Mouse (Mus musculus) G1E (cell line): ENCODE results near the gene Kif7. TPM values are rescaled to one million over a fixed set of nuclear protein-coding genes. Genes with fewer than 3 reads are reported as not detected.

Experiments
- ATAC-seq: 2 replicates; pipeline ENCODE4 v1.8.0; 2016; ENCODE audit warnings: mild to moderate bottlenecking; ENCODE audit not compliant: insufficient number of reproducible peaks, poor library complexity, low FRiP score, severe bottlenecking; ENCODE audit errors: extremely low read depth
- DNase-seq: peaks from one replicate; pipeline ENCODE4 v3.0.0; 2012; ENCODE audit warnings: low spot score
- H3K27me3 ChIP-seq: 2 replicates; pipeline ENCODE4 v1.6.1; 2012; ENCODE audit warnings: mild to moderate bottlenecking, low read length, inconsistent platforms; ENCODE audit not compliant: insufficient read depth
- H3K36me3 ChIP-seq: replicated peaks from 2 replicates; pipeline ENCODE3; 2012; ENCODE audit warnings: mild to moderate bottlenecking, inconsistent platforms
- H3K4me1 ChIP-seq: 2 replicates; pipeline ENCODE4 v1.6.1; 2012; ENCODE audit warnings: low read depth, low read length, inconsistent platforms, mixed read lengths; ENCODE audit not compliant: insufficient read depth
- H3K4me3 ChIP-seq: 2 replicates; pipeline ENCODE4 v1.5.1; 2012; ENCODE audit warnings: low read depth, mild to moderate bottlenecking, inconsistent platforms, low read length, moderate library complexity, mixed read lengths
- H3K9me3 ChIP-seq: replicated peaks from 2 replicates; pipeline ENCODE4 v1.6.1; 2012; ENCODE audit warnings: inconsistent platforms
- CTCF ChIP-seq: IDR thresholded peaks from 2 replicates; pipeline ENCODE4 v1.5.1; 2012; ENCODE audit warnings: low read depth, low read length, inconsistent platforms, mixed read lengths
- GATA1 ChIP-seq: IDR thresholded peaks from 2 replicates; pipeline ENCODE4 v1.6.1; 2012; ENCODE audit warnings: borderline replicate concordance, low read length, inconsistent platforms, mixed read lengths
- GATA2 ChIP-seq: IDR thresholded peaks from 2 replicates; pipeline ENCODE4 v1.6.1; 2012; ENCODE audit warnings: low read depth, low read length, inconsistent platforms, borderline replicate concordance
- POLR2AphosphoS5 ChIP-seq: IDR thresholded peaks from 2 replicates; pipeline ENCODE4 v1.6.1; 2012; ENCODE audit warnings: low read depth, low read length, inconsistent platforms; ENCODE audit not compliant: insufficient replicate concordance
- TAL1 ChIP-seq: conservative IDR thresholded peaks from 2 replicates; pipeline ENCODE4 v1.6.1; 2012; ENCODE audit warnings: low read depth, low read length, inconsistent platforms, mixed read lengths
- polyA plus RNA-seq: library from polyadenylated mRNA; stranded (reverse); fragments of >175 nt; gene quantifications from 2 replicates; pipeline ENCODE4 v1.2.3, GENCODE M21; 2012
- total RNA-seq, 2 experiments: library from RNA; stranded (forward) in 1 of 2; stranded (reverse) in 1 of 2; fragments of 200-1000 nt in 1 of 2; fragments of >200 nt in 1 of 2; fragmentation: Nextera tagmentation in 1 of 2; gene quantifications; 2 replicates each; pipeline ENCODE4 v1.2.3; 2014 to 2017

Gene Kif7
- total and polyA plus RNA-seq, 3 experiments: 2.6 to 17.6 (median 4.2) TPM

DNA sequence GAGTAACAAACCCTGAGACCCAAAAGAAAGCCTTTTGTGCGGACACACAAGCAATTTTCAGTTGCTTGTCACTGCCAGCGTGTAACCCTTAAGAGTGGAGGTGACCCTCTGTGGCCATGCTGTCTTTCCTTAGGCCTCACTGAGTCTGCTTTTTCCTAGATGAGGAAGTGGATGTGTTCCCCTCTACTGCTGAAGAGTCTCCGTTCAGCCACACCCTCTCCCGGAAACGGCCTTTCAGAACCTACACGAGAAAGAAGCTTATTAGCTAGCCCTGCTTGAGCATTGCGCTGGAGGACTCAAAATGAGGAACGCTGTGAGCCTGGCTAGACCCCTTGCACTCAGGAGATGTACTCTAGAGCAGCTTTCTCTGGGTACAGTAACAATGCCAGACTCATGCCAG is 19.0 kb downstream of the Kif7 start:
- no peak for DNase-seq
- Histone ChIP-seq H3K27me3 (no peaks in the 10 kb centered on the region), H3K4me3 (no peak overlapping the region), H3K36me3 (peaks cover 100% of the 10 kb centered on the region), H3K9me3 (no peaks in the 10 kb centered on the region), H3K4me1 (peaks cover 14% of the 10 kb centered on the region; the same call in 1 of the 2 replicates)
- no peak for TF ChIP-seq GATA2
- ATAC-seq: no peak

DNA sequence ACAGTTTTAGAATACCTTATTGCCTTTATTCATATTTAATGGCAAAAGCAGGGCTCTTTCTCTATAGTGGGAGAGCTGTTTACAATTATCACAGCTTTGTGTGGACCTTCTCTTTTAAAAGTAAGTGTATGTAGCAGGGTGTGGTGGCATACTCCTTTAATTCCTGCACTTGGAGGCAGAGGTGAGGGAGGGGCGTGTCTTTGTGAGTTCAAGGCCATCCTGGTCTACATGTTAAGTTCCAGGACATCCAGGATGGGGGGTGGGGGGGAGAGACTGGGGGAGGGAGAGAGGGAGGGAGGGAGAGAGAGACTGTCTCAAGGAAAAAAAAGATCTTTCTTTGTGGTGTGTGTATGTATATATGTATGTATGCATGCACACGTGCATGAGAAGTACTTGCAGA is 35.3 kb downstream of the Kif7 start:
- H3K4me3 ChIP-seq: no peak overlapping the region
- no peaks in the 10 kb centered on the region for H3K9me3 ChIP-seq
- H3K4me1 ChIP-seq: no peaks in the 10 kb centered on the region
- H3K36me3 ChIP-seq: peaks cover 97% of the 10 kb centered on the region
- H3K27me3 ChIP-seq: no peaks in the 10 kb centered on the region
- TF ChIP-seq GATA2: no peak
- TF ChIP-seq GATA1: no peak
- no peak for TF ChIP-seq TAL1
- TF ChIP-seq POLR2AphosphoS5: no peak
- TF ChIP-seq CTCF: no peak
- DNase-seq: no peak
- no peak for ATAC-seq

DNA sequence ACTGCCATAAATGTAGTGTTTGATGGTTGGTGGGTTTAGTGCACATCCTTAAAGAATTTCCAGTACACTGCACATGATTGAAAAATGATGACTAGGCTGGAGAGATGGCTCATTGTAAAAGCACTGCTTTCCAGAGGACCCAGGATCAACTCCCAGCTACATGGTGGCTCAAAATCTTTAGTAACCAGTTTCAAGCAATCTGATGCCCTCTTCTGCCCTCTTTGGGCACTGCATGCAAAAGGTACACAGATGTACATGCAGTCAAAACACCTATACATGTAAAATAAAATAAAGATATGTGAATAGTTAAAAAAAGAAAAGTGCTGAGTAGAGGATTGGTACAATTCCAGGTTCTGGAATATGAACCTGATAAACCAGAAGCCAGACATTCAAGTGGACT is 36.3 kb downstream of the Kif7 start:
- no peaks in the 10 kb centered on the region for H3K4me1 ChIP-seq
- no peaks in the 10 kb centered on the region for H3K27me3 ChIP-seq
- ATAC-seq (no peak), DNase-seq (no peak)
- no peaks in the 10 kb centered on the region for H3K9me3 ChIP-seq
- TF ChIP-seq GATA2: no peak
- no peak for TF ChIP-seq TAL1
- TF ChIP-seq POLR2AphosphoS5: no peak
- no peak for TF ChIP-seq CTCF
- no peak for TF ChIP-seq GATA1
- H3K4me3 ChIP-seq: no peak overlapping the region
- H3K36me3 ChIP-seq: peaks cover 94% of the 10 kb centered on the region

DNA sequence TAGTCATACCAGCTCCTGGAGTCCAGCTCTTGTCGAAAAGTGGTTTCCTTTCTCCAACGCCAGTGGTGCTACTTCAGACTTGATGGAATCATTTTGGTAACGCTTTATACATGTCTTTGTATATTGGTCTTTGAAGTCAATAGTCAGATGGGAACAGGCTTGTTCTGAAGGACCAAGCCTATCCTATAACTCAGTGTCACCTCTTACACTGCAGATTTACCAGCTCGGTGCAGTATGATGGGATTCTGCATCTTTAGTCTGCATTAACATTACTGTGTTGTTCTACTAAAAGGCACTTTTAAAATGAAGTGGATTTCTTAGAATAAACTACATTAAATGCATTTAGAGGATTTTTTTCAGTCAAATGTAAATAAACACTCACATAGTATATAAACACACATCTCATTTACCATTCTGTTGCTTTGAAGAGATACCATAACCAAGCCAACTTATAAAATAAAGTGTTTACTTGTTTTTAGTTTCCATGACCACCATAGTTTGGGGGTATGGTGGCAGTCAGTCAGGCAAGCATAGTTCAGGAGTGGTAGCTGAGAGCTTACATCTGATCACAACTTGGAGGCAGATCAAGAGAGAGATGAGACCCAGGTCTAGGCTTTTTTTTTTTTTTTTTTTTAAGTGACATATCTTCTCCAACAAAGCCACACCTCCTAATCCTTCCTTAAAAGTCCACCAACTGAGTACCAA is 44.5 kb downstream of the Kif7 start:
- no peak overlapping the region for H3K4me3 ChIP-seq
- no peak for TF ChIP-seq POLR2AphosphoS5
- TF ChIP-seq GATA2: no peak
- H3K36me3 ChIP-seq: peaks cover 90% of the 10 kb centered on the region
- no peak for DNase-seq
- ATAC-seq: no peak
- H3K4me1 ChIP-seq: no peaks in the 10 kb centered on the region
- H3K9me3 ChIP-seq: no peaks in the 10 kb centered on the region
- no peaks in the 10 kb centered on the region for H3K27me3 ChIP-seq

DNA sequence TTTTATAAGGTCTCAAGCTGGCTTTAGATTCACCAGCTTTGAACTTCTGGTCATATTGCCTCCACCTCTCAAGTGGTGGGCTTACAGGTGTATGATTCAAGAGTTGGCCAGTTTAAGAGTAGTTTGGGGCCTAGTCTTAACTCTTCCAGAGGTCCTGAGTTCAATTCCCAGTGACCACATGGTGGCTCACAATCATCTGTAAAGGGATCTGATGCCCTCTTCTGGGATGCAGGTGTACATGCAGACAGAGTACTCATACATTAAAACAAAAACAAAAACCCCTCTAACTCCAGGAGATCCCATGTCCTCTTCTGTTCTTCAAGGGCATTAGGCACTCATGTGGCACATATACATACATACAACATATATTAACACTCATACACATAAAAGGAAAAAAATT is 48.8 kb downstream of the Kif7 start:
- H3K36me3 ChIP-seq: peaks cover 84% of the 10 kb centered on the region

DNA sequence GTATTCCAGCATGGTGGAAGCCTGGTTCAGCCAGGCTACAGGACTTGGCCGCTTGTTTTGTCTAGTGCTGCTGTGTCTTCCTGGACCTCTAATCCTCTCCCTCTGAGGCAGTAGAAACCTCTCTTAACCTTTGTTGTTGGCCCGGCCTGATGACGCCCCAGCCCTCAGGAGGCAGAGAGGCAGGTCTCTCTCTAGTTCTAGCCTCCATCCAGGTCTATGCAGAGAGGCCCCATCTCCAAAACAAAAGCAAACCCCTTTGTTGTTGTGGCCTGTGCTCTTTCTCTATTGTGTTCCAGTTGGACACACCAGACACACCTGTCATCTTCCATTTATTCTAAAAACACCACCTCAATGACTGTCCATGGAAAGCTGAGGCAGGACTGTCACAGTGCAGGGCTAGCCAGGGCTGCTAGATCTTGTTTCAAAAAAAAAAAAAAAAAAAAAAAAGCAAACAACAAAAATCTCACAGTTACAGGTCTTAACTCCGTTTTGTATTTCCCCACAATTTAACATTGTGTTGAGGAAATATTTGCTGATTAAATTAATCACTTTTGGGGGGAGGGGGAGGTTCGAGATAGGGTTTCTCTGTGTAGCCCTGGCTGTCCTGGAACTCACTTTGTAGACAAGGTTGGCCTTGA is 54.1 kb downstream of the Kif7 start:
- ATAC-seq (no peak), DNase-seq (no peak)
- H3K36me3 ChIP-seq: peaks cover 37% of the 10 kb centered on the region
- peaks cover 44% of the 10 kb centered on the region for H3K4me1 ChIP-seq
- H3K27me3 ChIP-seq: 0 out of 2 replicates have a peak, but pooled peaks cover 2% of the 10 kb centered on the region
- H3K4me3 ChIP-seq: peak overlapping the region; percentile 98
- TF ChIP-seq CTCF: no peak
- no peak for TF ChIP-seq GATA1
- no peak for TF ChIP-seq POLR2AphosphoS5
- TF ChIP-seq TAL1: no peak
- no peak for TF ChIP-seq GATA2
- no peaks in the 10 kb centered on the region for H3K9me3 ChIP-seq

More for the DNA sequence above, 48.8 kb downstream of the Kif7 start:
- DNase-seq: no peak
- no peak for TF ChIP-seq GATA1
- TF ChIP-seq POLR2AphosphoS5: no peak
- no peak for TF ChIP-seq CTCF
- TF ChIP-seq GATA2: no peak
- TF ChIP-seq TAL1: no peak
- H3K4me1 ChIP-seq: peaks cover 31% of the 10 kb centered on the region
- no peaks in the 10 kb centered on the region for H3K27me3 ChIP-seq
- no peak for ATAC-seq
- no peaks in the 10 kb centered on the region for H3K9me3 ChIP-seq
- no peak overlapping the region for H3K4me3 ChIP-seq
